ENCODE assay signal across 10 mouse cellular contexts in genomic region chr4:152959627-152960230, GRCm38 (mm10).
DNase-seq lines count a peak whose midpoint lies in the region; ATAC-seq lines count a peak whose summit lies in the region.
"Had no signal": no experiment of that assay in that cellular context is flagged by ENCODE, and none has a peak within 500 bp of the region (broad histone marks: within the 10 kb centered on the region; RNA-seq: fewer than 3 reads in every experiment).

No protein-coding gene starts in this region.

- peak overlapping the region; percentile 64 for H3K27ac ChIP-seq in hindbrain, embryonic 13.5 days
- no peak overlapping the region for H3K27ac ChIP-seq in hindbrain, embryonic 12.5 days
- H3K27ac ChIP-seq in intestine, embryonic 15.5 days: no peak overlapping the region
- H3K27ac ChIP-seq: limb, embryonic 15.5 days had no signal

- 56% methylated on average over 12 of the region's 12 CpGs for WGBS in hindbrain, embryonic 13.5 days
- 63% methylated on average over 12 of the region's 12 CpGs for WGBS in hindbrain, embryonic 12.5 days
- WGBS in intestine, embryonic 15.5 days: 52% methylated on average over 12 of the region's 12 CpGs

- peak; percentile 23 to 44 for DNase-seq in frontal cortex, postnatal 10 days (ENCODE audit: low spot score in 2 of 2)
- DNase-seq in layer of hippocampus, postnatal 14 days (ENCODE audit: low spot score in 2 of 2): peak; percentile 45 to 54
- DNase-seq in right cerebral cortex, adult 18-20 months: peak; percentile 48
- no peak for DNase-seq in thymus, postnatal 0 days (ENCODE audit: low spot score)
- no peak for DNase-seq in kidney, adult 18-20 months
- DNase-seq: kidney, adult 11 months had no signal

- peak overlapping the region; percentile 43 for H3K9ac ChIP-seq in hindbrain, embryonic 13.5 days
- no peak overlapping the region for H3K9ac ChIP-seq in hindbrain, embryonic 12.5 days
- H3K9ac ChIP-seq in intestine, embryonic 15.5 days: no peak overlapping the region
- H3K9ac ChIP-seq: limb, embryonic 15.5 days had no signal

- no peak overlapping the region for H3K4me3 ChIP-seq in hindbrain, embryonic 13.5 days
- H3K4me3 ChIP-seq in hindbrain, embryonic 12.5 days: no peak overlapping the region
- H3K4me3 ChIP-seq in intestine, embryonic 15.5 days (replicated peaks): no peak overlapping the region
- H3K4me3 ChIP-seq: limb, embryonic 15.5 days had no signal

- no peak for ATAC-seq in hindbrain, embryonic 13.5 days (ENCODE audit: low FRiP score)
- no peak for ATAC-seq in hindbrain, embryonic 12.5 days (ENCODE audit: low FRiP score)
- no peak for ATAC-seq in intestine, embryonic 15.5 days

- H3K4me2 ChIP-seq in hindbrain, embryonic 13.5 days: no peak overlapping the region
- no peak overlapping the region for H3K4me2 ChIP-seq in hindbrain, embryonic 12.5 days (replicated peaks)
- no peak overlapping the region for H3K4me2 ChIP-seq in intestine, embryonic 15.5 days (replicated peaks)
- H3K4me2 ChIP-seq: limb, embryonic 15.5 days had no signal

- H3K9me3 ChIP-seq in hindbrain, embryonic 13.5 days: no peaks in the 10 kb centered on the region
- H3K9me3 ChIP-seq in hindbrain, embryonic 12.5 days (replicated peaks): no peaks in the 10 kb centered on the region
- H3K9me3 ChIP-seq in intestine, embryonic 15.5 days: no peaks in the 10 kb centered on the region
- H3K9me3 ChIP-seq: limb, embryonic 15.5 days had no signal

- H3K36me3 ChIP-seq in hindbrain, embryonic 13.5 days: no peaks in the 10 kb centered on the region
- H3K36me3 ChIP-seq in hindbrain, embryonic 12.5 days: no peaks in the 10 kb centered on the region
- H3K36me3 ChIP-seq in intestine, embryonic 15.5 days: no peaks in the 10 kb centered on the region
- H3K36me3 ChIP-seq: limb, embryonic 15.5 days had no signal

- H3K27me3 ChIP-seq in hindbrain, embryonic 13.5 days: no peaks in the 10 kb centered on the region
- H3K27me3 ChIP-seq in hindbrain, embryonic 12.5 days: no peaks in the 10 kb centered on the region
- H3K27me3 ChIP-seq in intestine, embryonic 15.5 days (replicated peaks): no peaks in the 10 kb centered on the region
- H3K27me3 ChIP-seq: limb, embryonic 15.5 days had no signal

- peaks cover 26% of the 10 kb centered on the region for H3K4me1 ChIP-seq in hindbrain, embryonic 13.5 days (replicated peaks)
- H3K4me1 ChIP-seq in hindbrain, embryonic 12.5 days: no peaks in the 10 kb centered on the region
- H3K4me1 ChIP-seq in intestine, embryonic 15.5 days (replicated peaks): no peaks in the 10 kb centered on the region
- H3K4me1 ChIP-seq: limb, embryonic 15.5 days had no signal

Comparison
In these comparisons a context has a peak if more than half of its experiments do, and no peak if none do; other contexts are left out.
1. DNase-seq: peak in frontal cortex, postnatal 10 days (2 of 2), layer of hippocampus, postnatal 14 days (2 of 2) and right cerebral cortex, adult 18-20 months (single experiment); none in thymus, postnatal 0 days (single experiment) and kidney, adult 18-20 months (single experiment).